ENCODE assay signal across 27 mouse cellular contexts in genomic region chr12:119248581-119248980, GRCm38 (mm10). TPM values are rescaled to one million over a fixed set of nuclear protein-coding genes. Genes with fewer than 3 reads are reported as not detected.
DNase-seq lines count a peak whose midpoint lies in the region; ATAC-seq and TF ChIP-seq lines count a peak whose summit lies in the region.
"Had no signal": no experiment of that assay in that cellular context is flagged by ENCODE, and none has a peak within 500 bp of the region (broad histone marks: within the 10 kb centered on the region; RNA-seq: fewer than 3 reads in every experiment).

No protein-coding gene starts in this region.

- no peak for TF ChIP-seq POLR2A in limb, embryonic 14.5 days (IDR thresholded peaks at IDR 0.05; ENCODE audit: borderline replicate concordance, extremely low read depth, insufficient read depth, insufficient read length)

- no peaks in the 10 kb centered on the region for H3K36me3 ChIP-seq in limb, embryonic 14.5 days (ENCODE audit: control insufficient read depth, insufficient read depth, low read length)
- no peaks in the 10 kb centered on the region for H3K36me3 ChIP-seq in limb, embryonic 10.5 days
- H3K36me3 ChIP-seq: embryonic facial prominence, embryonic 13.5 days; heart, embryonic 15.5 days; limb, embryonic 15.5 days; liver, embryonic 15.5 days; midbrain, embryonic 13.5 days; neural tube, embryonic 13.5 days had no signal

- ATAC-seq in limb, embryonic 14.5 days (ENCODE audit: low FRiP score, low read depth): peak; percentile 63
- ATAC-seq in inflammation-experienced regulatory T-cells, adult 6 months: no peak
- ATAC-seq: forebrain, embryonic 16.5 days; hindbrain, embryonic 16.5 days; midbrain, embryonic 13.5 days had no signal

- H3K27ac ChIP-seq in limb, embryonic 14.5 days (replicated peaks; ENCODE audit: low read depth, low read length): no peak overlapping the region
- H3K27ac ChIP-seq in limb, embryonic 10.5 days: no peak overlapping the region
- H3K27ac ChIP-seq: embryonic facial prominence, embryonic 13.5 days; heart, embryonic 15.5 days; kidney, postnatal 0 days; limb, embryonic 15.5 days; liver, embryonic 15.5 days; midbrain, embryonic 13.5 days; neural tube, embryonic 13.5 days had no signal

- no peaks in the 10 kb centered on the region for H3K4me1 ChIP-seq in limb, embryonic 14.5 days (ENCODE audit: control insufficient read depth, insufficient read depth, low read length)
- H3K4me1 ChIP-seq in limb, embryonic 10.5 days: no peaks in the 10 kb centered on the region
- H3K4me1 ChIP-seq: embryonic facial prominence, embryonic 13.5 days; heart, embryonic 15.5 days; limb, embryonic 15.5 days; liver, embryonic 15.5 days; midbrain, embryonic 13.5 days; neural tube, embryonic 13.5 days had no signal

- no peak overlapping the region for H3K4me2 ChIP-seq in limb, embryonic 14.5 days (replicated peaks; ENCODE audit: low read depth, low read length, severe bottlenecking)
- H3K4me2 ChIP-seq: embryonic facial prominence, embryonic 13.5 days; heart, embryonic 15.5 days; limb, embryonic 15.5 days; liver, embryonic 15.5 days; midbrain, embryonic 13.5 days; neural tube, embryonic 13.5 days had no signal

- no peaks in the 10 kb centered on the region for H3K27me3 ChIP-seq in limb, embryonic 14.5 days (ENCODE audit: control insufficient read depth, insufficient read depth, low read length)
- no peaks in the 10 kb centered on the region for H3K27me3 ChIP-seq in limb, embryonic 10.5 days (ENCODE audit: low read depth, poor library complexity, severe bottlenecking)
- H3K27me3 ChIP-seq: embryonic facial prominence, embryonic 13.5 days; heart, embryonic 15.5 days; limb, embryonic 15.5 days; liver, embryonic 15.5 days; midbrain, embryonic 13.5 days; neural tube, embryonic 13.5 days had no signal

- peak; percentile 58 for DNase-seq in embryo, embryonic 11 days
- no peak for DNase-seq in embryo, embryonic 10 days (ENCODE audit: low spot score)
- DNase-seq in limb, embryonic 14.5 days (ENCODE audit: low spot score): peak; percentile 60
- DNase-seq in limb, embryonic 10.5 days (ENCODE audit: low spot score): no peak
- peak; percentile 48 for DNase-seq in NIH3T3 (ENCODE audit: low read depth)
- DNase-seq in mesoderm, embryonic 11.5 days (ENCODE audit: low read depth, low spot score): peak; percentile 71
- no peak for DNase-seq in kidney, adult 18-20 months
- DNase-seq: adrenal gland, postnatal 10 days; cerebellum, adult 2 months; cerebellum, postnatal 25 days; heart, postnatal 36 days; kidney, adult 11 months; layer of hippocampus, adult 9-11 months; lung, postnatal 10 days; right cerebral cortex, adult 18-20 months; thymus, adult 18-20 months; thymus, postnatal 36 days had no signal

- no peak overlapping the region for H3K9ac ChIP-seq in limb, embryonic 14.5 days (ENCODE audit: low read depth, low read length, severe bottlenecking)
- H3K9ac ChIP-seq: embryonic facial prominence, embryonic 13.5 days; heart, embryonic 15.5 days; limb, embryonic 15.5 days; liver, embryonic 15.5 days; midbrain, embryonic 13.5 days; neural tube, embryonic 13.5 days had no signal

- WGBS in limb, embryonic 14.5 days: 30% methylated on average over 1 of the region's 1 CpGs
- WGBS in limb, embryonic 10.5 days: 75% methylated on average over 1 of the region's 1 CpGs

- H3K4me3 ChIP-seq in limb, embryonic 14.5 days (replicated peaks; ENCODE audit: low read length): no peak overlapping the region
- no peak overlapping the region for H3K4me3 ChIP-seq in limb, embryonic 10.5 days
- H3K4me3 ChIP-seq: embryonic facial prominence, embryonic 13.5 days; heart, embryonic 15.5 days; limb, embryonic 15.5 days; liver, embryonic 15.5 days; midbrain, embryonic 13.5 days; neural tube, embryonic 13.5 days had no signal

- H3K9me3 ChIP-seq in limb, embryonic 14.5 days (ENCODE audit: control insufficient read depth, low read length): no peaks in the 10 kb centered on the region
- H3K9me3 ChIP-seq in limb, embryonic 10.5 days (replicated peaks): no peaks in the 10 kb centered on the region
- H3K9me3 ChIP-seq: embryonic facial prominence, embryonic 13.5 days; heart, embryonic 15.5 days; limb, embryonic 15.5 days; liver, embryonic 15.5 days; midbrain, embryonic 13.5 days; neural tube, embryonic 13.5 days had no signal

RNA-seq across cellular contexts. Expression of gene Itgb8, which starts 10.0 kb away (rescaled TPM):
- 2.5 and 3.0 TPM in 2 replicates for polyA plus RNA-seq in limb, embryonic 14.5 days (2012; rRNA removed)
- 4.2 and 5.6 TPM in 2 replicates for polyA plus RNA-seq in limb, embryonic 14.5 days (2014; fragmentation: Nextera tagmentation; extraction: Ambion mirVana)
- 1.5 and 4.2 TPM in 2 replicates for polyA plus RNA-seq in limb, embryonic 10.5 days (2016; fragmentation: Nextera tagmentation; extraction: Ambion mirVana)
- polyA plus RNA-seq in inflammation-experienced regulatory T-cells, adult 6 months (2017; shearing (Covaris generic)): 10 to 100 TPM; 15.3 to 29.8 (median 19.5) TPM

Comparison
In these comparisons a context has a peak if more than half of its experiments do, and no peak if none do; other contexts are left out.
1. DNase-seq: peak in embryo, embryonic 11 days (single experiment), limb, embryonic 14.5 days (single experiment), NIH3T3 (single experiment) and mesoderm, embryonic 11.5 days (single experiment); none in embryo, embryonic 10 days (single experiment), limb, embryonic 10.5 days (single experiment) and kidney, adult 18-20 months (single experiment).